Mouse (Mus musculus) CD8-positive naive resting alpha-beta T cell, adult 2 months (primary cell): Measurements from ENCODE around the gene Gm11756.
"Not testable (repeated sequence)": the region's sequence is repeated elsewhere in the genome, so short reads cannot be mapped to it uniquely, and the experiment has no call there.

Experiments used
- DNase-seq, 2 experiments: peaks; one replicate each; pipeline ENCODE4 v3.0.0; 2022; ENCODE audit warnings: low read depth in 2 of 2, low spot score in 2 of 2

Gene Gm11756

DNA sequence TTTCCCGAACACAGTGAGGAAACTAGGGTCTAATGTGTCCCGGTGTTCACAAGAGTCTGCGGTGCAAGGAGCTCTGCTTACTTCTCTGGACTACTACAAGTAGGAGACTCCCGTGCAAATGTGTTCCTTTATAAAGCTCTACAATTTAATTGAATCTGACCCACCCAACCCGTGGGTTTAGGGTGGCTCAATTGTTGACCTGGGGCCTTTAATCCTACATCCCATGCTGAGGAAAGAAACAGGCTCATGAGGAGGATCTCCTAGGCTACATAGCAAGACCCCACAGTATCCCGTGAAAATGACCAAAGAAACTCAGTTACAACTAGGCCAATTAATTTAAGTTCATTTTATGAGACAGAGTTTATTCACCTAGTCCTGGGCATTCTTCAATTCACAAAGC lies at the start of gene Gm11756:
Gm11756 (minus strand) TSS at position 101 of the 400 bp plus-strand sequence.
- DNase-seq, result not testable (repeated sequence)

DNA sequence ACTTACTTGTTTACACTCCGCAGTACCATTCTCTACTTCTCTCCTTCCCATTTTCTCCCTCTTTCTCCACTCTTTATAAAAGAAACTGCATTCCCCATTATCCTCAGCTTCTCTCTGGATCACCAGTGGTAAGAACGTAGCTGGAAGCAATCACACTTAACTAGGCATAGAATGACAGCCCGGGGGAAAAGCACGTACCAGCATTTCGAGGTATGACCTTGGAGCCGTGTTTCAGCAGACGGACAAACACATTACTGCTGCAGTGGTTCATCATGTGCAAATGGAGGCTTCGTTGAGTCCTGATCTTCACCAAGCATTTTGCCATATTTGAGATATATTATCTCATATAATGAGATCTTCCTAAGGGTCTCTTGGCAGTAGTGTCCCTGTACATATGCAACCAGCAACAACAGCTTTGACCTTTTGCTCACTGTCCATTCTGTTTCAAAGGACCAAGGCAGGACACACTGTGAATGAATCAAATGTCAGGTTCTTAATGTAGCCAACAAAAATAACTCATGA lies 29.9 kb upstream of the Gm11756 start, which contains the start of gene 2310002L09Rik:
2310002L09Rik (minus strand) TSS at position 472 of the 522 bp plus-strand sequence.
- no peak for DNase-seq

DNA sequence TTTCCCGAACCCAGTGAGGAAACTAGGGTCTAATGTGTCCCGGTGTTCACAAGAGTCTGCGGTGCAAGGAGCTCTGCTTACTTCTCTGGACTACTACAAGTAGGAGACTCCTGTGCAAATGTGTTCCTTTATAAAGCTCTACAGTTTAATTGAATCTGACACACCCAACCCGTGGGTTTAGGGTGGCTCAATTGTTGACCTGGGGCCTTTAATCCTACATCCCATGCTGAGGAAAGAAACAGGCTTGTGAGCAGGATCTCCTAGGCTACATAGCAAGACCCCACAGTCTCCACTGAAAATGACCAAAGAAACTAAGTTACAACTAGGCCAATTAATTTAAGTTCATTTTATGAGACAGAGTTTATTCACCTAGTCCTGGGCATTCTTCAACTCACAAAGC lies 14.7 kb downstream of the Gm11756 start, which contains the start of gene Gm13871:
Gm13871 (minus strand) TSS at position 101 of the 400 bp plus-strand sequence.
- not testable (repeated sequence) for DNase-seq

DNA sequence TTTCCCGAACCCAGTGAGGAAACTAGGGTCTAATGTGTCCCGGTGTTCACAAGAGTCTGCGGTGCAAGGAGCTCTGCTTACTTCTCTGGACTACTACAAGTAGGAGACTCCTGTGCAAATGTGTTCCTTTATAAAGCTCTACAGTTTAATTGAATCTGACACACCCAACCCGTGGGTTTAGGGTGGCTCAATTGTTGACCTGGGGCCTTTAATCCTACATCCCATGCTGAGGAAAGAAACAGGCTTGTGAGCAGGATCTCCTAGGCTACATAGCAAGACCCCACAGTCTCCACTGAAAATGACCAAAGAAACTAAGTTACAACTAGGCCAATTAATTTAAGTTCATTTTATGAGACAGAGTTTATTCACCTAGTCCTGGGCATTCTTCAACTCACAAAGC lies 29.5 kb downstream of the Gm11756 start, which contains the start of gene Gm11757:
Gm11757 (minus strand) TSS at position 101 of the 400 bp plus-strand sequence.
- not testable (repeated sequence) for DNase-seq

DNA sequence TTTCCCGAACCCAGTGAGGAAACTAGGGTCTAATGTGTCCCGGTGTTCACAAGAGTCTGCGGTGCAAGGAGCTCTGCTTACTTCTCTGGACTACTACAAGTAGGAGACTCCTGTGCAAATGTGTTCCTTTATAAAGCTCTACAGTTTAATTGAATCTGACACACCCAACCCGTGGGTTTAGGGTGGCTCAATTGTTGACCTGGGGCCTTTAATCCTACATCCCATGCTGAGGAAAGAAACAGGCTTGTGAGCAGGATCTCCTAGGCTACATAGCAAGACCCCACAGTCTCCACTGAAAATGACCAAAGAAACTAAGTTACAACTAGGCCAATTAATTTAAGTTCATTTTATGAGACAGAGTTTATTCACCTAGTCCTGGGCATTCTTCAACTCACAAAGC lies 44.4 kb downstream of the Gm11756 start, which contains the start of gene Gm11758:
Gm11758 (minus strand) TSS at position 101 of the 400 bp plus-strand sequence.
- DNase-seq, result not testable (repeated sequence)
